Mouse (Mus musculus) kidney, postnatal 0 days (tissue): Measurements from ENCODE around the gene Selenbp2. TPM values are rescaled to one million over a fixed set of nuclear protein-coding genes. Genes with fewer than 3 reads are reported as not detected.
"Not testable (repeated sequence)": the region's sequence is repeated elsewhere in the genome, so short reads cannot be mapped to it uniquely, and the experiment has no call there.

Experiments
- ATAC-seq: fragments of 200-750 bp; cut with Nextera tagmentation; replicated peaks from 2 replicates; pipeline ENCODE4 v1.8.0; 2017; ENCODE audit warnings: low read depth, moderate number of reproducible peaks, moderate TSS enrichment, moderate library complexity; ENCODE audit not compliant: low FRiP score
- DNase-seq: peaks from one replicate; pipeline ENCODE4 v3.0.0-alpha.2; 2016; ENCODE audit warnings: low spot score
- H3K27ac ChIP-seq: fragments of 300-500 bp; sonication (generic); 2 replicates; pipeline ENCODE4 v1.5.1; 2014; ENCODE audit warnings: mild to moderate bottlenecking
- H3K27me3 ChIP-seq: fragments of 300-500 bp; sonication (generic); 2 replicates; pipeline ENCODE4 v1.6.1; 2014; ENCODE audit warnings: low read length, mixed read lengths; ENCODE audit not compliant: insufficient read depth
- H3K36me3 ChIP-seq: fragments of 300-500 bp; sonication (generic); 2 replicates; pipeline ENCODE4 v1.6.1; 2014; ENCODE audit warnings: low read length, mixed read lengths; ENCODE audit not compliant: insufficient read depth
- H3K4me1 ChIP-seq: fragments of 300-500 bp; sonication (generic); replicated peaks from 2 replicates; pipeline ENCODE4 v1.6.1; 2014; ENCODE audit warnings: antibody characterized with exemption, low read length, mixed read lengths; ENCODE audit not compliant: insufficient read depth
- H3K4me2 ChIP-seq: fragments of 300-500 bp; sonication (generic); 2 replicates; pipeline ENCODE4 v1.6.1; 2014; ENCODE audit warnings: mild to moderate bottlenecking, low read length, moderate library complexity, mixed read lengths
- H3K4me3 ChIP-seq: fragments of 300-500 bp; sonication (generic); replicated peaks from 2 replicates; pipeline ENCODE4 v1.5.1; 2014; ENCODE audit warnings: low read depth, low read length
- H3K9ac ChIP-seq: fragments of 300-500 bp; sonication (generic); 2 replicates; pipeline ENCODE4 v1.6.1; 2014; ENCODE audit warnings: low read depth, low read length
- H3K9me3 ChIP-seq: fragments of 300-500 bp; sonication (generic); replicated peaks from 2 replicates; pipeline ENCODE4 v1.6.1; 2016; ENCODE audit warnings: low read length, inconsistent platforms, mixed read lengths
- CTCF ChIP-seq: IDR thresholded peaks from 2 replicates; pipeline ENCODE4 v1.5.1; 2016; ENCODE audit warnings: antibody characterized with exemption, low read depth, mild to moderate bottlenecking, moderate library complexity
- WGBS: fragments of 180-500 bp; shearing (Covaris S2); extraction: QIAGEN DNeasy Blood & Tissue Kit; methylation state at CpG from one replicate; pipeline ENCODE4 v1.1.7; 2014; 5-methylcytosine and 5-hydroxymethylcytosine counted together
- polyA plus RNA-seq: library from polyadenylated mRNA; unstranded; fragments of >200 nt; fragmentation: Nextera tagmentation; extraction: Ambion mirVana; gene quantifications from 2 replicates; pipeline ENCODE4 v1.2.1, GENCODE M21; 2015

Gene Selenbp2
- polyA plus RNA-seq, 1 experiment from 2014 or later, result 3.0 TPM

GRCm38 (mm10) chr3:94689195-94689594 lies 4.2 kb upstream of the Selenbp2 start:
- H3K4me1 ChIP-seq, H3K4me3 ChIP-seq, ATAC-seq, DNase-seq, H3K27me3 ChIP-seq, H3K36me3 ChIP-seq, H3K27ac ChIP-seq, H3K9ac ChIP-seq, H3K9me3 ChIP-seq, H3K4me2 ChIP-seq: not testable (repeated sequence)
- 56% methylated on average over 1 of the region's 1 CpGs for WGBS

- WGBS, result 60% methylated on average over 6 of the region's 6 CpGs
- ATAC-seq, result peak; percentile 29; the same call in 1 of the 2 replicates
These were observed 3.2 kb upstream of the Selenbp2 start for GRCm38 (mm10) chr3:94690162-94690561.

GRCm38 (mm10) chr3:94690616-94691247 lies 2.6 kb upstream of the Selenbp2 start:
- H3K9me3 ChIP-seq, result no peaks in the 10 kb centered on the region
- no peak; the same call in 1 of the 2 replicates for ATAC-seq
- H3K27ac ChIP-seq, result no peak overlapping the region
- no peak overlapping the region for H3K9ac ChIP-seq
- peak; percentile 19 for DNase-seq
- no peaks in the 10 kb centered on the region for H3K27me3 ChIP-seq
- no peak for TF ChIP-seq CTCF
- H3K36me3 ChIP-seq, result no peaks in the 10 kb centered on the region
- no peak overlapping the region for H3K4me2 ChIP-seq
- no peak overlapping the region for H3K4me3 ChIP-seq
- H3K4me1 ChIP-seq, result no peaks in the 10 kb centered on the region

More at GRCm38 (mm10) chr3:94690162-94690561, 3.2 kb upstream of the Selenbp2 start:
- not testable (repeated sequence) for H3K27me3 ChIP-seq, H3K36me3 ChIP-seq, H3K27ac ChIP-seq, H3K4me2 ChIP-seq, H3K4me1 ChIP-seq, H3K9me3 ChIP-seq, H3K4me3 ChIP-seq, H3K9ac ChIP-seq, DNase-seq

GRCm38 (mm10) chr3:94691694-94692093 lies 1.7 kb upstream of the Selenbp2 start:
- H3K4me1 ChIP-seq, H3K27me3 ChIP-seq, H3K9ac ChIP-seq, H3K27ac ChIP-seq, H3K4me3 ChIP-seq, ATAC-seq, H3K36me3 ChIP-seq, DNase-seq, H3K4me2 ChIP-seq, H3K9me3 ChIP-seq: not testable (repeated sequence)
- WGBS, result 93% methylated on average over 4 of the region's 4 CpGs

- not testable (repeated sequence) for H3K36me3 ChIP-seq, H3K27me3 ChIP-seq, DNase-seq, H3K4me2 ChIP-seq, H3K9ac ChIP-seq, H3K4me1 ChIP-seq, H3K27ac ChIP-seq, H3K4me3 ChIP-seq, H3K9me3 ChIP-seq
- WGBS, result 5% methylated on average over 5 of the region's 8 CpGs
- ATAC-seq, result peak; percentile 56
These were observed 518 bp downstream of the Selenbp2 start for GRCm38 (mm10) chr3:94693874-94694273.

GRCm38 (mm10) chr3:94695591-94695990 lies 2.2 kb downstream of the Selenbp2 start:
- H3K27ac ChIP-seq, ATAC-seq, H3K9ac ChIP-seq, H3K36me3 ChIP-seq, H3K27me3 ChIP-seq, H3K4me2 ChIP-seq, DNase-seq, H3K9me3 ChIP-seq, H3K4me1 ChIP-seq, H3K4me3 ChIP-seq: not testable (repeated sequence)
- WGBS, result 88% methylated on average over 6 of the region's 6 CpGs

GRCm38 (mm10) chr3:94696257-94696656 lies 2.9 kb downstream of the Selenbp2 start:
- not testable (repeated sequence) for H3K9me3 ChIP-seq, H3K9ac ChIP-seq, ATAC-seq, DNase-seq, H3K4me1 ChIP-seq, H3K4me3 ChIP-seq, H3K27me3 ChIP-seq, H3K36me3 ChIP-seq, H3K4me2 ChIP-seq, H3K27ac ChIP-seq
- WGBS, result 97% methylated on average over 4 of the region's 4 CpGs

- not testable (repeated sequence) for ATAC-seq
These were observed 8.9 kb downstream of the Selenbp2 start for GRCm38 (mm10) chr3:94702163-94702810.

More at GRCm38 (mm10) chr3:94702163-94702810, 8.9 kb downstream of the Selenbp2 start:
- H3K36me3 ChIP-seq, H3K9me3 ChIP-seq, H3K4me2 ChIP-seq, H3K4me1 ChIP-seq, H3K4me3 ChIP-seq, H3K9ac ChIP-seq, H3K27me3 ChIP-seq, DNase-seq, H3K27ac ChIP-seq: not testable (repeated sequence)
- 89% methylated on average over 5 of the region's 7 CpGs for WGBS
